Mouse (Mus musculus) MEL (cell line): Measurements from ENCODE around the gene Dnajc22. TPM values are rescaled to one million over a fixed set of nuclear protein-coding genes. Genes with fewer than 3 reads are reported as not detected.

Experiments used
- DNase-seq: peaks from one replicate; pipeline ENCODE4 v3.0.0; 2011; ENCODE audit warnings: low read depth, low spot score
- H3K27ac ChIP-seq: 2 replicates; pipeline ENCODE4 v1.5.1; 2012; ENCODE audit warnings: low read depth, mild to moderate bottlenecking, control low read depth, low read length, moderate library complexity; ENCODE audit not compliant: control insufficient read depth
- H3K27me3 ChIP-seq, 2 experiments: fragments of 150-350 bp in 1 of 2; sonication (generic) in 1 of 2; 2 replicates each; pipeline ENCODE4 v1.6.1; 2012; ENCODE audit warnings: low read length in 2 of 2, mild to moderate bottlenecking in 2 of 2, improper control_type of control experiment in 1 of 2, moderate library complexity in 1 of 2; ENCODE audit not compliant: insufficient read depth in 2 of 2, control insufficient read depth in 1 of 2
- H3K36me3 ChIP-seq, 2 experiments: 2 replicates each; pipeline ENCODE4 v1.6.1; 2012 to 2014; ENCODE audit warnings: low read length in 2 of 2, improper control_type of control experiment in 1 of 2, inconsistent platforms in 1 of 2, mild to moderate bottlenecking in 1 of 2; ENCODE audit not compliant: insufficient read depth in 2 of 2, control insufficient read depth in 1 of 2
- H3K4me1 ChIP-seq, 2 experiments: fragments of 150-350 bp in 1 of 2; sonication (generic) in 1 of 2; 2 replicates each; pipeline ENCODE4 v1.6.1; 2012; ENCODE audit warnings: low read length in 2 of 2, improper control_type of control experiment in 1 of 2, mild to moderate bottlenecking in 1 of 2; ENCODE audit not compliant: insufficient read depth in 2 of 2, control insufficient read depth in 1 of 2
- H3K4me3 ChIP-seq, 2 experiments: fragments of 150-350 bp in 1 of 2; sonication (generic) in 1 of 2; 2 replicates each; pipeline ENCODE4 v1.5.1; 2012; ENCODE audit warnings: low read depth in 2 of 2, low read length in 2 of 2, mild to moderate bottlenecking in 2 of 2, moderate library complexity in 2 of 2, control low read depth in 1 of 2, improper control_type of control experiment in 1 of 2; ENCODE audit not compliant: control insufficient read depth in 1 of 2, insufficient read depth in 1 of 2
- H3K79me2 ChIP-seq: 2 replicates; pipeline ENCODE4 v1.6.1; 2012; ENCODE audit warnings: mild to moderate bottlenecking, low read length, moderate library complexity; ENCODE audit not compliant: control insufficient read depth, poor library complexity, insufficient read depth
- H3K9ac ChIP-seq: 2 replicates; pipeline ENCODE4 v1.6.1; 2012; ENCODE audit warnings: low read depth, mild to moderate bottlenecking, control low read depth, low read length, moderate library complexity; ENCODE audit not compliant: control insufficient read depth, poor library complexity, severe bottlenecking
- H3K9me3 ChIP-seq: fragments of 150-350 bp; sonication (generic); replicated peaks from 2 replicates; pipeline ENCODE4 v1.6.1; 2012; ENCODE audit warnings: mild to moderate bottlenecking, low read length, improper control_type of control experiment, moderate library complexity; ENCODE audit not compliant: insufficient read depth
- CHD2 ChIP-seq: IDR thresholded peaks from 2 replicates; pipeline ENCODE4 v1.6.1; 2011; ENCODE audit warnings: low read length, improper control_type of control experiment
- E2F4 ChIP-seq: IDR thresholded peaks from 2 replicates; pipeline ENCODE4 v1.6.1; 2011; ENCODE audit warnings: low read depth, low read length, improper control_type of control experiment, borderline replicate concordance
- EP300 ChIP-seq, 2 experiments: IDR thresholded peaks; 2 replicates each; pipeline ENCODE4 v1.6.1; 2011; ENCODE audit warnings: improper control_type of control experiment in 2 of 2, low read length in 2 of 2, low read depth in 1 of 2, mild to moderate bottlenecking in 1 of 2
- ETS1 ChIP-seq: IDR thresholded peaks from 2 replicates; pipeline ENCODE4 v1.6.1; 2012; ENCODE audit warnings: low read depth, mild to moderate bottlenecking, inconsistent platforms, low read length, improper control_type of control experiment, moderate library complexity
- GABPA ChIP-seq: IDR thresholded peaks from 2 replicates; pipeline ENCODE4 v1.6.1; 2012; ENCODE audit warnings: low read depth, mild to moderate bottlenecking, inconsistent platforms, low read length, improper control_type of control experiment, moderate library complexity
- HCFC1 ChIP-seq: IDR thresholded peaks from 2 replicates; pipeline ENCODE4 v1.6.1; 2012; ENCODE audit warnings: low read depth, mild to moderate bottlenecking, inconsistent platforms, low read length, improper control_type of control experiment, moderate library complexity
- JUND ChIP-seq: IDR thresholded peaks from 2 replicates; pipeline ENCODE4 v1.6.1; 2011; ENCODE audit warnings: low read depth, mild to moderate bottlenecking, improper control_type of control experiment, low read length
- KAT2A ChIP-seq: conservative IDR thresholded peaks from 2 replicates; pipeline ENCODE4 v1.6.1; 2012; ENCODE audit warnings: low read depth, low read length, improper control_type of control experiment, inconsistent platforms
- MAFK ChIP-seq: IDR thresholded peaks from 2 replicates; pipeline ENCODE4 v1.6.1; 2011; ENCODE audit warnings: low read depth, mild to moderate bottlenecking, low read length, improper control_type of control experiment, borderline replicate concordance
- MAX ChIP-seq: IDR thresholded peaks from 2 replicates; pipeline ENCODE4 v1.6.1; 2011; ENCODE audit warnings: low read length, improper control_type of control experiment
- MAZ ChIP-seq: IDR thresholded peaks from 2 replicates; pipeline ENCODE4 v1.6.1; 2012; ENCODE audit warnings: low read depth, mild to moderate bottlenecking, inconsistent platforms, low read length, improper control_type of control experiment
- MXI1 ChIP-seq: IDR thresholded peaks from 2 replicates; pipeline ENCODE4 v1.6.1; 2011; ENCODE audit warnings: mild to moderate bottlenecking, low read depth, low read length, improper control_type of control experiment
- MYB ChIP-seq: IDR thresholded peaks from 2 replicates; pipeline ENCODE4 v1.6.1; 2011; ENCODE audit warnings: mild to moderate bottlenecking, low read depth, low read length, improper control_type of control experiment
- NELFE ChIP-seq: IDR thresholded peaks from 2 replicates; pipeline ENCODE4 v1.6.1; 2011; ENCODE audit warnings: low read depth, low read length, improper control_type of control experiment
- NRF1 ChIP-seq: IDR thresholded peaks from 2 replicates; pipeline ENCODE4 v1.6.1; 2014; ENCODE audit warnings: low read depth, mild to moderate bottlenecking, inconsistent platforms, low read length, improper control_type of control experiment, moderate library complexity; ENCODE audit not compliant: poor library complexity, insufficient read depth, severe bottlenecking
- POLR2A ChIP-seq, 2 experiments: IDR thresholded peaks; 2 replicates each; pipeline ENCODE4 v1.6.1; 2011 to 2012; ENCODE audit warnings: low read length in 2 of 2, mild to moderate bottlenecking in 2 of 2, control low read depth in 1 of 2, improper control_type of control experiment in 1 of 2, low read depth in 1 of 2, moderate library complexity in 1 of 2; ENCODE audit not compliant: control insufficient read depth in 1 of 2, insufficient read depth in 1 of 2, poor library complexity in 1 of 2
- RAD21 ChIP-seq: IDR thresholded peaks from 2 replicates; pipeline ENCODE4 v1.6.1; 2011; ENCODE audit warnings: mild to moderate bottlenecking, low read depth, low read length, improper control_type of control experiment
- RCOR1 ChIP-seq: IDR thresholded peaks from 2 replicates; pipeline ENCODE4 v1.6.1; 2012; ENCODE audit warnings: low read depth, mild to moderate bottlenecking, inconsistent platforms, low read length, improper control_type of control experiment
- TBP ChIP-seq: IDR thresholded peaks from 2 replicates; pipeline ENCODE4 v1.8.0; 2011; ENCODE audit warnings: low read depth, low read length, improper control_type of control experiment
- TCF12 ChIP-seq: IDR thresholded peaks from 2 replicates; pipeline ENCODE4 v1.6.1; 2014; ENCODE audit warnings: low read depth, mild to moderate bottlenecking, inconsistent platforms, low read length, improper control_type of control experiment, moderate library complexity
- UBTF ChIP-seq: IDR thresholded peaks from 2 replicates; pipeline ENCODE4 v1.6.1; 2012; ENCODE audit warnings: low read depth, mild to moderate bottlenecking, inconsistent platforms, low read length, improper control_type of control experiment, moderate library complexity, borderline replicate concordance; ENCODE audit not compliant: insufficient read depth
- USF1 ChIP-seq: IDR thresholded peaks from 2 replicates; pipeline ENCODE4 v1.6.1; 2014; ENCODE audit warnings: low read depth, mild to moderate bottlenecking, inconsistent platforms, low read length, improper control_type of control experiment, moderate library complexity
- ZC3H11A ChIP-seq: IDR thresholded peaks from 2 replicates; pipeline ENCODE4 v1.6.1; 2012; ENCODE audit warnings: low read depth, mild to moderate bottlenecking, inconsistent platforms, low read length, improper control_type of control experiment
- ZMIZ1 ChIP-seq: IDR thresholded peaks from 2 replicates; pipeline ENCODE4 v1.6.1; 2012; ENCODE audit warnings: low read depth, mild to moderate bottlenecking, inconsistent platforms, low read length, improper control_type of control experiment, moderate library complexity
- ZNF384 ChIP-seq: IDR thresholded peaks from 2 replicates; pipeline ENCODE4 v1.6.1; 2012; ENCODE audit warnings: low read depth, mild to moderate bottlenecking, inconsistent platforms, low read length, improper control_type of control experiment
- polyA plus RNA-seq, 2 experiments: library from polyadenylated mRNA; stranded (reverse) in 1 of 2; unstranded in 1 of 2; fragments of >175 nt in 1 of 2; fragments of >200 nt in 1 of 2; gene quantifications; 2 replicates each; pipeline versions ENCODE4 v1.2.1 to v1.2.4; 2012; ENCODE audit warnings: low replicate concordance in 2 of 2, low read depth in 1 of 2; ENCODE audit not compliant: insufficient read length in 2 of 2, insufficient read depth in 1 of 2, missing spikeins in 1 of 2
- total RNA-seq: library from RNA; depleted of rRNA; stranded (reverse); fragments of 300-350 nt; gene quantifications from 2 replicates; pipeline ENCODE4 v1.2.3, GENCODE M21; 2012

The Dnajc22 gene
- total and polyA plus RNA-seq, 3 experiments = 3.2 to 5.3 TPM; not detected in 1

GRCm38 (mm10) chr15:99096831-99097500 is 4.0 kb downstream of the Dnajc22 start:
- no peaks in the 10 kb centered on the region for H3K9me3 ChIP-seq
- no peak overlapping the region for H3K27ac ChIP-seq
- H3K9ac ChIP-seq = no peak overlapping the region
- H3K4me3 ChIP-seq = no peak overlapping the region
- H3K27me3 ChIP-seq = no peaks in the 10 kb centered on the region
- DNase-seq = no peak
- TF ChIP-seq EP300 (IDR thresholded peaks at IDR 0.05; ENCODE audit: low read depth in 1 of 2, low read length in 2 of 2) (no peak), UBTF (no peak), JUND (no peak), NELFE (no peak), MYB (no peak), CHD2 (no peak), ZMIZ1 (no peak), TCF12 (no peak), MAX (no peak), MAFK (no peak), ZNF384 (no peak), HCFC1 (no peak), RAD21 (no peak), MAZ (no peak), MXI1 (no peak)
- H3K4me1 ChIP-seq = peaks cover 0 to 15% of the 10 kb centered on the region in 2 experiments; a peak in 2 of 4 replicates
- H3K36me3 ChIP-seq = peaks cover 0 to 11% of the 10 kb centered on the region in 2 experiments; a peak in 2 of 4 replicates
- peaks cover 1% of the 10 kb centered on the region; the same call in 1 of the 2 replicates for H3K79me2 ChIP-seq

DNA sequence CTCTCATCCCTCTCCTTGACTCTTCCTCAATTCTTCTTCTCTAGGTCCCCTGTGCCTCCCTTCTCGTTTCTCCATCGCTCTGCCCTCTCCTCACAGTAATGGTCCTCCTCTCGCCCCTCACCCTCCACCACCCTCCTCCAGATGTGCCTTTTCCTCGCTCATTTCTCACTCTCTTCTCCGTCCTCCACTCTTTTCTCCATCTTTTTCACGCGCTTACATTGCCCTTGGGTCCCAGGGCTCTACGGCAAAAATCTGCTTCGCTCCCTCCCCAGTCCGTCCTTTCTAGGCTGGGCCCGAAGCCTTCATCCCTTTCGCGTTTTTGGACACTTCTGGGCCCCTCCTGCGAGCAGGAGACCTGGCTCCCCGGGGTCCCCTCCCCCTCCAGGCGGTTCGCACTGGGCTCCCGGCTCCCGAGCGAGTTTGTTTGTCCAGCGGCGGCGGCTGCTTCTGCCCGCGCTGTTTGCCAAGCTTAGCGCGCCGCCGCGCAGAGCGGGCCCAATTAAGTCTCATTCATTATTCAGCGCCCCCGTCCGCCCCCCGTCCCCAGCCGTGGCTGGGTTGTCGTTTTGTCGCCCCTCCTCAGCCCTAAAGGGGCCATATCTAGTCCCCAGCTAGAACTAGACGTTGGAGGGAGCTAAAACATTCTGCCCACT is 5.0 kb downstream of the Dnajc22 start:
- Histone ChIP-seq H3K4me1 (peaks cover 0 to 11% of the 10 kb centered on the region in 2 experiments; a peak in 2 of 4 replicates), H3K9me3 (no peaks in the 10 kb centered on the region), H3K9ac (no peak overlapping the region), H3K27me3 (no peaks in the 10 kb centered on the region), H3K36me3 (peaks cover 0 to 4% of the 10 kb centered on the region in 2 experiments; a peak in 2 of 4 replicates), H3K4me3 (no peak overlapping the region), H3K27ac (no peak overlapping the region), H3K79me2 (peaks cover 1% of the 10 kb centered on the region; the same call in 1 of the 2 replicates)
- no peak for DNase-seq
- no peak for TF ChIP-seq USF1
- no peak for TF ChIP-seq GABPA
- no peak for TF ChIP-seq EP300 (IDR thresholded peaks at IDR 0.05; ENCODE audit: low read depth in 1 of 2, low read length in 2 of 2)
- no peak for TF ChIP-seq POLR2A (IDR thresholded peaks at IDR 0.05; ENCODE audit: control insufficient read depth in 1 of 2, insufficient read depth in 1 of 2, low read depth in 1 of 2, low read length in 2 of 2, poor library complexity in 1 of 2)
- no peak for TF ChIP-seq ETS1
- TF ChIP-seq RAD21 = no peak
- TF ChIP-seq RCOR1 = no peak
- no peak for TF ChIP-seq UBTF
- no peak for TF ChIP-seq NELFE
- TF ChIP-seq TBP = no peak
- no peak for TF ChIP-seq KAT2A
- TF ChIP-seq ZC3H11A = no peak
- TF ChIP-seq E2F4 = no peak
- no peak for TF ChIP-seq NRF1
- no peak for TF ChIP-seq HCFC1
